Comparison of ENCODE assay signal across 9 mouse cellular contexts in genomic region chr11:119034635-119035034, GRCm38 (mm10). TPM values are rescaled to one million over a fixed set of nuclear protein-coding genes. Genes with fewer than 3 reads are reported as not detected.
A peak's percentile ranks its signal among the peaks of the same experiment; 100 is the strongest.
DNase-seq lines count a peak whose midpoint lies in the region; ATAC-seq and TF ChIP-seq lines count a peak whose summit lies in the region.
"Had no signal": no experiment of that assay in that cellular context is flagged by ENCODE, and none has a peak within 500 bp of the region (broad histone marks: within the 10 kb centered on the region; RNA-seq: fewer than 3 reads in every experiment).

No protein-coding gene starts in this region.

- intact Hi-C loops in left cerebral cortex, postnatal 25 days (cut with DNase I) = no loop called here

- H3K4me1 ChIP-seq in forebrain, embryonic 10.5 days = peaks cover 66% of the 10 kb centered on the region
- H3K4me1 ChIP-seq in intestine, embryonic 16.5 days (ENCODE audit: control insufficient read depth, insufficient read depth, low read length) = peaks cover 31% of the 10 kb centered on the region
- H3K4me1 ChIP-seq in neural tube, embryonic 13.5 days (replicated peaks) = peaks cover 57% of the 10 kb centered on the region

- under 1% methylated on average over 19 of the region's 19 CpGs for WGBS in forebrain, embryonic 10.5 days
- 10% methylated on average over 19 of the region's 19 CpGs for WGBS in intestine, embryonic 16.5 days
- WGBS in neural tube, embryonic 13.5 days = 4% methylated on average over 19 of the region's 19 CpGs

- DNase-seq in layer of hippocampus, adult 2 months (ENCODE audit: low spot score in 2 of 2) = no peak
- DNase-seq in layer of hippocampus, adult 18-20 months (ENCODE audit: low spot score in 2 of 2) = no peak
- no peak for DNase-seq in forebrain, embryonic 10.5 days (ENCODE audit: extremely low spot score, low spot score)
- DNase-seq in left cerebral cortex, postnatal 25 days (ENCODE audit: low spot score in 2 of 2) = no peak
- no peak for DNase-seq in spleen, adult 18-20 months
- no peak for DNase-seq in right cerebral cortex, adult 18-20 months

- no peak overlapping the region for H3K9ac ChIP-seq in intestine, embryonic 16.5 days (ENCODE audit: low read depth, low read length)
- H3K9ac ChIP-seq in neural tube, embryonic 13.5 days = 0 out of 2 replicates have a peak overlapping the region, but pooled peaks have one; percentile 26

- no peaks in the 10 kb centered on the region for H3K9me3 ChIP-seq in forebrain, embryonic 10.5 days
- no peaks in the 10 kb centered on the region for H3K9me3 ChIP-seq in intestine, embryonic 16.5 days (ENCODE audit: control insufficient read depth, low read length)
- no peaks in the 10 kb centered on the region for H3K9me3 ChIP-seq in neural tube, embryonic 13.5 days

- no peak overlapping the region for H3K27ac ChIP-seq in layer of hippocampus, adult 2 months
- H3K27ac ChIP-seq in forebrain, embryonic 10.5 days = no peak overlapping the region
- H3K27ac ChIP-seq in intestine, embryonic 16.5 days (ENCODE audit: low read length) = no peak overlapping the region
- H3K27ac ChIP-seq in neural tube, embryonic 13.5 days (replicated peaks) = no peak overlapping the region

- H3K27me3 ChIP-seq in forebrain, embryonic 10.5 days (ENCODE audit: poor library complexity, severe bottlenecking) = peaks cover 72% of the 10 kb centered on the region
- peaks cover 29% of the 10 kb centered on the region for H3K27me3 ChIP-seq in intestine, embryonic 16.5 days (replicated peaks; ENCODE audit: control insufficient read depth, insufficient read depth, low read length)
- peaks cover 67% of the 10 kb centered on the region for H3K27me3 ChIP-seq in neural tube, embryonic 13.5 days

- peaks cover 35% of the 10 kb centered on the region for H3K36me3 ChIP-seq in forebrain, embryonic 10.5 days (replicated peaks)
- H3K36me3 ChIP-seq in intestine, embryonic 16.5 days (ENCODE audit: control insufficient read depth, insufficient read depth, low read length) = peaks cover 6% of the 10 kb centered on the region
- H3K36me3 ChIP-seq in neural tube, embryonic 13.5 days = peaks cover 28% of the 10 kb centered on the region

- no peak for TF ChIP-seq CTCF in layer of hippocampus, adult 2 months (conservative IDR thresholded peaks at IDR 0.05)

- H3K4me2 ChIP-seq in intestine, embryonic 16.5 days (ENCODE audit: low read depth, low read length) = peak overlapping the region; percentile 48
- H3K4me2 ChIP-seq in neural tube, embryonic 13.5 days = peak overlapping the region; percentile 47

- H3K4me3 ChIP-seq in layer of hippocampus, adult 2 months = peak overlapping the region; percentile 29
- peak overlapping the region; percentile 33 for H3K4me3 ChIP-seq in forebrain, embryonic 10.5 days
- H3K4me3 ChIP-seq in intestine, embryonic 16.5 days (ENCODE audit: low read length) = peak overlapping the region; percentile 21
- peak overlapping the region; percentile 25 for H3K4me3 ChIP-seq in neural tube, embryonic 13.5 days

- ATAC-seq in intestine, embryonic 16.5 days = peak; percentile 16; the same call in 1 of the 2 replicates
- ATAC-seq in neural tube, embryonic 13.5 days (ENCODE audit: low read depth) = no peak

RNA-seq across cellular contexts. Expression of gene Cbx8, which starts 6.1 kb away (rescaled TPM):
- total RNA-seq in layer of hippocampus, adult 2 months (2021) = 10 to 100 TPM; 10.2 to 11.3 TPM
- total RNA-seq in layer of hippocampus, adult 18-20 months (2021) = 10 to 100 TPM in 1 of 2 experiments, 1 to 10 TPM in 1; 8.7 to 10.9 TPM
- 9.5 and 11.3 TPM in 2 replicates for polyA plus RNA-seq in forebrain, embryonic 10.5 days (2016; fragmentation: Nextera tagmentation; extraction: Ambion mirVana)
- 8.1 and 8.5 TPM in 2 replicates for polyA plus RNA-seq in intestine, embryonic 16.5 days (2015; fragmentation: Nextera tagmentation; extraction: Ambion mirVana)
- 7.0 and 8.5 TPM in 2 replicates for polyA plus RNA-seq in neural tube, embryonic 13.5 days (2015; fragmentation: Nextera tagmentation; extraction: Ambion mirVana)
- 10 to 100 TPM; 12.9 to 17.7 TPM for total RNA-seq in left cerebral cortex, postnatal 25 days (2021)

RNA-seq across cellular contexts. Expression of gene Cbx2, which starts 11.9 kb away (rescaled TPM):
- total RNA-seq in layer of hippocampus, adult 2 months (2021) = 1 to 10 TPM; 2.9 to 3.1 TPM
- 1 to 10 TPM; 2.5 to 2.9 TPM for total RNA-seq in layer of hippocampus, adult 18-20 months (2021)
- 115 and 127 TPM in 2 replicates for polyA plus RNA-seq in forebrain, embryonic 10.5 days (2016; fragmentation: Nextera tagmentation; extraction: Ambion mirVana)
- polyA plus RNA-seq in intestine, embryonic 16.5 days (2015; fragmentation: Nextera tagmentation; extraction: Ambion mirVana) = 17.8 and 18.1 TPM in 2 replicates
- 17.4 and 21.4 TPM in 2 replicates for polyA plus RNA-seq in neural tube, embryonic 13.5 days (2015; fragmentation: Nextera tagmentation; extraction: Ambion mirVana)
- 1 to 10 TPM; 2.6 to 3.0 TPM for total RNA-seq in left cerebral cortex, postnatal 25 days (2021)

RNA-seq across cellular contexts. Expression of gene Enpp7, which starts 46.6 kb away (rescaled TPM):
- total RNA-seq in layer of hippocampus, adult 2 months (2021) = not detected
- not detected for total RNA-seq in layer of hippocampus, adult 18-20 months (2021)
- not detected in 2 replicates for polyA plus RNA-seq in forebrain, embryonic 10.5 days (2016; fragmentation: Nextera tagmentation; extraction: Ambion mirVana)
- polyA plus RNA-seq in intestine, embryonic 16.5 days (2015; fragmentation: Nextera tagmentation; extraction: Ambion mirVana) = 0.57 and 1.7 TPM in 2 replicates
- not detected in 2 replicates for polyA plus RNA-seq in neural tube, embryonic 13.5 days (2015; fragmentation: Nextera tagmentation; extraction: Ambion mirVana)
- total RNA-seq in left cerebral cortex, postnatal 25 days (2021) = not detected
- total RNA-seq: gastrocnemius, postnatal 4 days had no signal

RNA-seq across cellular contexts. Expression of gene Cbx4, which starts 51.4 kb away (rescaled TPM):
- total RNA-seq in layer of hippocampus, adult 2 months (2021) = 10 to 100 TPM; 53.7 to 60.4 TPM
- total RNA-seq in layer of hippocampus, adult 18-20 months (2021) = 10 to 100 TPM; 44.7 to 49.1 TPM
- polyA plus RNA-seq in forebrain, embryonic 10.5 days (2016; fragmentation: Nextera tagmentation; extraction: Ambion mirVana) = 3.3 and 4.6 TPM in 2 replicates
- 9.3 and 10.0 TPM in 2 replicates for polyA plus RNA-seq in intestine, embryonic 16.5 days (2015; fragmentation: Nextera tagmentation; extraction: Ambion mirVana)
- polyA plus RNA-seq in neural tube, embryonic 13.5 days (2015; fragmentation: Nextera tagmentation; extraction: Ambion mirVana) = 14.8 and 16.5 TPM in 2 replicates
- 10 to 100 TPM; 59.5 to 66.2 TPM for total RNA-seq in left cerebral cortex, postnatal 25 days (2021)
